Mouse (Mus musculus) testis, postnatal 14 days (tissue): ENCODE results near the gene Ube2cbp.
A peak's percentile ranks its signal among the peaks of the same experiment; 100 is the strongest.

ENCODE experiments used
- DNase-seq: peaks from one replicate; pipeline ENCODE4 v3.0.0; 2021; ENCODE audit warnings: low spot score

Gene Ube2cbp

GRCm38 (mm10) chr9:86464151-86465105, at the start of gene Ube2cbp:
Gene Ube2cbp, minus strand, starts transcription at chr9:86464950.
- DNase-seq: peak; percentile 87

- DNase-seq: no peak
Measured at GRCm38 (mm10) chr9:86514390-86514789, 49.6 kb upstream of the Ube2cbp start.

GRCm38 (mm10) chr9:86513733-86514132, 49.0 kb upstream of the Ube2cbp start:
- DNase-seq: no peak

GRCm38 (mm10) chr9:86507437-86507836, 42.7 kb upstream of the Ube2cbp start:
- no peak for DNase-seq

GRCm38 (mm10) chr9:86499083-86499482, 34.3 kb upstream of the Ube2cbp start:
- no peak for DNase-seq

- no peak for DNase-seq
Measured at GRCm38 (mm10) chr9:86496261-86496660, 31.5 kb upstream of the Ube2cbp start.

GRCm38 (mm10) chr9:86491740-86492139, 27.0 kb upstream of the Ube2cbp start:
- no peak for DNase-seq

GRCm38 (mm10) chr9:86482236-86482635, 17.5 kb upstream of the Ube2cbp start:
- DNase-seq: no peak

- DNase-seq: no peak
Measured at GRCm38 (mm10) chr9:86478414-86479093, 13.8 kb upstream of the Ube2cbp start.

GRCm38 (mm10) chr9:86476763-86477162, 12.0 kb upstream of the Ube2cbp start:
- DNase-seq: no peak

GRCm38 (mm10) chr9:86475956-86476355, 11.2 kb upstream of the Ube2cbp start:
- DNase-seq: no peak

- peak; percentile 89 for DNase-seq
Measured at GRCm38 (mm10) chr9:86466990-86467870, 2.5 kb upstream of the Ube2cbp start, which contains the start of gene Dop1a. Gene Dop1a, plus strand, starts transcription at chr9:86467154.

GRCm38 (mm10) chr9:86453626-86454025, 11.1 kb downstream of the Ube2cbp start:
- no peak for DNase-seq

- DNase-seq: peak; percentile 41
Measured at GRCm38 (mm10) chr9:86451617-86452016, 13.1 kb downstream of the Ube2cbp start.

- DNase-seq: no peak
Measured at GRCm38 (mm10) chr9:86451094-86451493, 13.7 kb downstream of the Ube2cbp start.

GRCm38 (mm10) chr9:86449581-86449980, 15.2 kb downstream of the Ube2cbp start:
- peak; percentile 36 for DNase-seq

- no peak for DNase-seq
Measured at GRCm38 (mm10) chr9:86447431-86447830, 17.3 kb downstream of the Ube2cbp start.

- DNase-seq: no peak
Measured at GRCm38 (mm10) chr9:86446847-86447246, 17.9 kb downstream of the Ube2cbp start.

- DNase-seq: no peak
Measured at GRCm38 (mm10) chr9:86442248-86442647, 22.5 kb downstream of the Ube2cbp start.

- DNase-seq: no peak
Measured at GRCm38 (mm10) chr9:86438337-86439009, 26.3 kb downstream of the Ube2cbp start.

GRCm38 (mm10) chr9:86436608-86437007, 28.1 kb downstream of the Ube2cbp start:
- DNase-seq: no peak
